Mouse (Mus musculus): ENCODE data around the gene Prkar1b. TPM values are rescaled to one million over a fixed set of nuclear protein-coding genes. Genes with fewer than 3 reads are reported as not detected.

Gene Prkar1b
- polyA plus RNA-seq, 1 experiment from 2014 or later = 19.5 TPM

- Histone ChIP-seq H3K4me1 (ENCODE audit: control insufficient read depth, insufficient read depth, low read length) (0 out of 2 replicates have a peak, but pooled peaks cover 4% of the 10 kb centered on the region), H3K9me3 (ENCODE audit: control insufficient read depth, low read depth, low read length) (no peaks in the 10 kb centered on the region), H3K27me3 (ENCODE audit: control insufficient read depth, insufficient read depth, low read length) (no peaks in the 10 kb centered on the region), H3K4me2 (replicated peaks; ENCODE audit: low read depth, low read length) (no peak overlapping the region), H3K4me3 (ENCODE audit: low read depth, low read length) (no peak overlapping the region), H3K27ac (ENCODE audit: low read length) (0 out of 2 replicates have a peak overlapping the region, but pooled peaks have one; percentile 22), H3K9ac (replicated peaks; ENCODE audit: low read depth, low read length) (no peak overlapping the region), H3K36me3 (ENCODE audit: control insufficient read depth, insufficient read depth, low read length) (no peaks in the 10 kb centered on the region)
- WGBS = 72% methylated on average over 8 of the region's 8 CpGs
- ATAC-seq (ENCODE audit: insufficient number of reproducible peaks, insufficient read depth, low FRiP score, low read depth) = peak; percentile 10; the same call in 1 of the 2 replicates
These were observed 10.8 kb downstream of the Prkar1b start for GRCm38 (mm10) chr5:139138926-139139472.

GRCm38 (mm10) chr5:139138261-139138925 is 11.4 kb downstream of the Prkar1b start:
- no peak; the same call in 1 of the 2 replicates for ATAC-seq (ENCODE audit: insufficient number of reproducible peaks, insufficient read depth, low FRiP score, low read depth)
- H3K27ac ChIP-seq (ENCODE audit: low read length) = 0 out of 2 replicates have a peak overlapping the region, but pooled peaks have one; percentile 22
- WGBS = 51% methylated on average over 12 of the region's 12 CpGs

GRCm38 (mm10) chr5:139137176-139137575 is 12.6 kb downstream of the Prkar1b start:
- Histone ChIP-seq H3K9me3 (ENCODE audit: control insufficient read depth, low read depth, low read length) (no peaks in the 10 kb centered on the region), H3K27me3 (ENCODE audit: control insufficient read depth, insufficient read depth, low read length) (no peaks in the 10 kb centered on the region), H3K4me1 (ENCODE audit: control insufficient read depth, insufficient read depth, low read length) (0 out of 2 replicates have a peak, but pooled peaks cover 4% of the 10 kb centered on the region), H3K36me3 (ENCODE audit: control insufficient read depth, insufficient read depth, low read length) (no peaks in the 10 kb centered on the region), H3K4me2 (replicated peaks; ENCODE audit: low read depth, low read length) (no peak overlapping the region), H3K27ac (ENCODE audit: low read length) (no peak overlapping the region), H3K9ac (replicated peaks; ENCODE audit: low read depth, low read length) (no peak overlapping the region), H3K4me3 (ENCODE audit: low read depth, low read length) (no peak overlapping the region)
- 93% methylated on average over 6 of the region's 6 CpGs for WGBS
- no peak for ATAC-seq (ENCODE audit: insufficient number of reproducible peaks, insufficient read depth, low FRiP score, low read depth)

More at GRCm38 (mm10) chr5:139138261-139138925, 11.4 kb downstream of the Prkar1b start:
- H3K9ac ChIP-seq (replicated peaks; ENCODE audit: low read depth, low read length) = no peak overlapping the region
- H3K4me2 ChIP-seq (replicated peaks; ENCODE audit: low read depth, low read length) = no peak overlapping the region
- H3K4me1 ChIP-seq (ENCODE audit: control insufficient read depth, insufficient read depth, low read length) = 0 out of 2 replicates have a peak, but pooled peaks cover 4% of the 10 kb centered on the region
- H3K9me3 ChIP-seq (ENCODE audit: control insufficient read depth, low read depth, low read length) = no peaks in the 10 kb centered on the region
- H3K36me3 ChIP-seq (ENCODE audit: control insufficient read depth, insufficient read depth, low read length) = no peaks in the 10 kb centered on the region
- no peaks in the 10 kb centered on the region for H3K27me3 ChIP-seq (ENCODE audit: control insufficient read depth, insufficient read depth, low read length)
- H3K4me3 ChIP-seq (ENCODE audit: low read depth, low read length) = no peak overlapping the region

GRCm38 (mm10) chr5:139136341-139136740 is 13.5 kb downstream of the Prkar1b start:
- Histone ChIP-seq H3K4me2 (replicated peaks; ENCODE audit: low read depth, low read length) (no peak overlapping the region), H3K9ac (replicated peaks; ENCODE audit: low read depth, low read length) (no peak overlapping the region), H3K4me3 (ENCODE audit: low read depth, low read length) (no peak overlapping the region), H3K27ac (ENCODE audit: low read length) (no peak overlapping the region), H3K9me3 (ENCODE audit: control insufficient read depth, low read depth, low read length) (no peaks in the 10 kb centered on the region), H3K36me3 (ENCODE audit: control insufficient read depth, insufficient read depth, low read length) (no peaks in the 10 kb centered on the region), H3K4me1 (ENCODE audit: control insufficient read depth, insufficient read depth, low read length) (0 out of 2 replicates have a peak, but pooled peaks cover 4% of the 10 kb centered on the region), H3K27me3 (ENCODE audit: control insufficient read depth, insufficient read depth, low read length) (no peaks in the 10 kb centered on the region)
- ATAC-seq (ENCODE audit: insufficient number of reproducible peaks, insufficient read depth, low FRiP score, low read depth) = no peak
- WGBS = 52% methylated on average over 1 of the region's 1 CpGs

- Histone ChIP-seq H3K36me3 (ENCODE audit: control insufficient read depth, insufficient read depth, low read length) (no peaks in the 10 kb centered on the region), H3K4me1 (ENCODE audit: control insufficient read depth, insufficient read depth, low read length) (0 out of 2 replicates have a peak, but pooled peaks cover 4% of the 10 kb centered on the region), H3K9me3 (ENCODE audit: control insufficient read depth, low read depth, low read length) (no peaks in the 10 kb centered on the region), H3K9ac (replicated peaks; ENCODE audit: low read depth, low read length) (no peak overlapping the region), H3K4me3 (ENCODE audit: low read depth, low read length) (no peak overlapping the region), H3K4me2 (replicated peaks; ENCODE audit: low read depth, low read length) (no peak overlapping the region), H3K27ac (ENCODE audit: low read length) (no peak overlapping the region), H3K27me3 (ENCODE audit: control insufficient read depth, insufficient read depth, low read length) (no peaks in the 10 kb centered on the region; the same call in 1 of the 2 replicates)
- ATAC-seq (ENCODE audit: insufficient number of reproducible peaks, insufficient read depth, low FRiP score, low read depth) = no peak
- 73% methylated on average over 8 of the region's 8 CpGs for WGBS
These were observed 15.3 kb downstream of the Prkar1b start for GRCm38 (mm10) chr5:139134501-139134900.

GRCm38 (mm10) chr5:139130351-139130750 is 19.4 kb downstream of the Prkar1b start:
- no peak overlapping the region for H3K9ac ChIP-seq (replicated peaks; ENCODE audit: low read depth, low read length)
- no peak overlapping the region for H3K4me3 ChIP-seq (ENCODE audit: low read depth, low read length)
- H3K4me2 ChIP-seq (replicated peaks; ENCODE audit: low read depth, low read length) = no peak overlapping the region
- no peaks in the 10 kb centered on the region; the same call in 1 of the 2 replicates for H3K27me3 ChIP-seq (ENCODE audit: control insufficient read depth, insufficient read depth, low read length)
- no peaks in the 10 kb centered on the region for H3K9me3 ChIP-seq (ENCODE audit: control insufficient read depth, low read depth, low read length)
- H3K27ac ChIP-seq (ENCODE audit: low read length) = no peak overlapping the region
- peaks cover 4% of the 10 kb centered on the region; the same call in 1 of the 2 replicates for H3K4me1 ChIP-seq (ENCODE audit: control insufficient read depth, insufficient read depth, low read length)
- no peaks in the 10 kb centered on the region for H3K36me3 ChIP-seq (ENCODE audit: control insufficient read depth, insufficient read depth, low read length)
- ATAC-seq (ENCODE audit: insufficient number of reproducible peaks, insufficient read depth, low FRiP score, low read depth) = no peak
- 81% methylated on average over 5 of the region's 5 CpGs for WGBS

GRCm38 (mm10) chr5:139129572-139130151 is 20.1 kb downstream of the Prkar1b start:
- peaks cover 4% of the 10 kb centered on the region; the same call in 1 of the 2 replicates for H3K4me1 ChIP-seq (ENCODE audit: control insufficient read depth, insufficient read depth, low read length)
- 6% methylated on average over 32 of the region's 55 CpGs for WGBS
- H3K27me3 ChIP-seq (ENCODE audit: control insufficient read depth, insufficient read depth, low read length) = no peaks in the 10 kb centered on the region; the same call in 1 of the 2 replicates
- peak; percentile 30; the same call in 1 of the 2 replicates for ATAC-seq (ENCODE audit: insufficient number of reproducible peaks, insufficient read depth, low FRiP score, low read depth)
- H3K36me3 ChIP-seq (ENCODE audit: control insufficient read depth, insufficient read depth, low read length) = no peaks in the 10 kb centered on the region
- peak overlapping the region; percentile 46 for H3K9ac ChIP-seq (replicated peaks; ENCODE audit: low read depth, low read length)
- peak overlapping the region; percentile 76 for H3K4me2 ChIP-seq (replicated peaks; ENCODE audit: low read depth, low read length)
- peak overlapping the region; percentile 54 for H3K4me3 ChIP-seq (ENCODE audit: low read depth, low read length)
- H3K9me3 ChIP-seq (ENCODE audit: control insufficient read depth, low read depth, low read length) = no peaks in the 10 kb centered on the region
- peak overlapping the region; percentile 44; the same call in 1 of the 2 replicates for H3K27ac ChIP-seq (ENCODE audit: low read length)

GRCm38 (mm10) chr5:139129078-139129477 is 20.7 kb downstream of the Prkar1b start:
- H3K4me2 ChIP-seq (replicated peaks; ENCODE audit: low read depth, low read length) = peak overlapping the region; percentile 76
- H3K36me3 ChIP-seq (ENCODE audit: control insufficient read depth, insufficient read depth, low read length) = no peaks in the 10 kb centered on the region
- H3K9me3 ChIP-seq (ENCODE audit: control insufficient read depth, low read depth, low read length) = no peaks in the 10 kb centered on the region
- H3K27me3 ChIP-seq (ENCODE audit: control insufficient read depth, insufficient read depth, low read length) = no peaks in the 10 kb centered on the region; the same call in 1 of the 2 replicates
- peak overlapping the region; percentile 54 for H3K4me3 ChIP-seq (ENCODE audit: low read depth, low read length)
- WGBS = 7% methylated on average over 12 of the region's 12 CpGs
- H3K4me1 ChIP-seq (ENCODE audit: control insufficient read depth, insufficient read depth, low read length) = peaks cover 4% of the 10 kb centered on the region; the same call in 1 of the 2 replicates
- H3K27ac ChIP-seq (ENCODE audit: low read length) = peak overlapping the region; percentile 44; the same call in 1 of the 2 replicates
- peak; percentile 68; the same call in 1 of the 2 replicates for ATAC-seq (ENCODE audit: insufficient number of reproducible peaks, insufficient read depth, low FRiP score, low read depth)
- peak overlapping the region; percentile 46 for H3K9ac ChIP-seq (replicated peaks; ENCODE audit: low read depth, low read length)
